Mouse (Mus musculus) B cell, adult 2 months (primary cell): ENCODE results near the gene Inca1.

Experiments used
- DNase-seq, 2 experiments: peaks; one replicate each; pipeline ENCODE4 v3.0.0; 2022

Inca1 gene

GRCm38 (mm10) chr11:70701221-70701955 lies 1.4 kb upstream of the Inca1 start:
- no peak for DNase-seq

GRCm38 (mm10) chr11:70700613-70701012 lies 658 bp upstream of the Inca1 start:
- peak; percentile 54 to 63 for DNase-seq

- no peak for DNase-seq
Observed at GRCm38 (mm10) chr11:70699051-70699450, 904 bp downstream of the Inca1 start.

GRCm38 (mm10) chr11:70697376-70697775 lies 2.6 kb downstream of the Inca1 start:
- DNase-seq = peak; percentile 39 to 60

GRCm38 (mm10) chr11:70693504-70693903 lies 6.5 kb downstream of the Inca1 start:
- no peak for DNase-seq

GRCm38 (mm10) chr11:70689578-70689977 lies 10.4 kb downstream of the Inca1 start:
- no peak for DNase-seq

- DNase-seq = no peak
Observed at GRCm38 (mm10) chr11:70688372-70688771, 11.6 kb downstream of the Inca1 start.

GRCm38 (mm10) chr11:70687601-70688199 lies 12.3 kb downstream of the Inca1 start, which contains the start of gene Camta2:
Gene Camta2, minus strand, starts transcription at chr11:70688105.
- peak; percentile 84 to 85 for DNase-seq

- no peak for DNase-seq
Observed at GRCm38 (mm10) chr11:70686901-70687566, 12.9 kb downstream of the Inca1 start.

- DNase-seq = no peak
Observed at GRCm38 (mm10) chr11:70683640-70684039, 16.3 kb downstream of the Inca1 start.

GRCm38 (mm10) chr11:70681897-70682581 lies 17.9 kb downstream of the Inca1 start:
- DNase-seq = peak; percentile 50 to 51

- no peak for DNase-seq
Observed at GRCm38 (mm10) chr11:70681170-70681569, 18.8 kb downstream of the Inca1 start.

- peak; percentile 60 to 64 for DNase-seq
Observed at GRCm38 (mm10) chr11:70679894-70680293, 20.1 kb downstream of the Inca1 start.

- DNase-seq = no peak
Observed at GRCm38 (mm10) chr11:70679361-70679760, 20.6 kb downstream of the Inca1 start.

- DNase-seq = no peak
Observed at GRCm38 (mm10) chr11:70678576-70678975, 21.4 kb downstream of the Inca1 start.

GRCm38 (mm10) chr11:70678092-70678491 lies 21.9 kb downstream of the Inca1 start:
- DNase-seq = no peak

GRCm38 (mm10) chr11:70674501-70674900 lies 25.5 kb downstream of the Inca1 start:
- DNase-seq = no peak

- DNase-seq = no peak
Observed at GRCm38 (mm10) chr11:70674014-70674413, 25.9 kb downstream of the Inca1 start.

GRCm38 (mm10) chr11:70671333-70672047 lies 28.5 kb downstream of the Inca1 start:
- no peak for DNase-seq

GRCm38 (mm10) chr11:70670483-70670882 lies 29.5 kb downstream of the Inca1 start:
- DNase-seq = no peak

- peak; percentile 87 to 89 for DNase-seq
Observed at GRCm38 (mm10) chr11:70669582-70670345, 30.2 kb downstream of the Inca1 start.
